Mouse (Mus musculus): ENCODE results near the gene Edar.

Edar gene

DNA sequence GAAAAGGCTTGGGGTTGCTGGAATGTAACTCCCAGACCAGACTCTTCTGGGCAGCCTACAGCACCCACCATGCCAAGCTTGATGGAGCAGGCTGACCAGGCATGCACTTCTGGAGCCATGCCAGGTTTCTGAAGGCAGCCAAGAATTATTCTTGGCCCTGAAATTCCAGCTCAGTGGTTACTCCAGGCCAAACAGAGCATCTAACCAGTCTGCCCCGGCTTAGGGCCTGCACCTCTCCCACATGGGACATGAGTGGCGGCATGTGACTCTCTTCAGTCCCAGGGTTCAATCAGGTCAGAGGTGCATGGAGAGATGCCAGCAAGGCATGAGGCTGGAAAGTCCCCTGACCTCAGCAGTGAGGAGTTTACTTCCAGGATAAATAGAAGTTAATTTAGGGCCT, 70.7 kb downstream of the Edar start:
- DNase-seq (ENCODE audit: low read depth in 1 of 2, low spot score in 2 of 2): no peak

DNA sequence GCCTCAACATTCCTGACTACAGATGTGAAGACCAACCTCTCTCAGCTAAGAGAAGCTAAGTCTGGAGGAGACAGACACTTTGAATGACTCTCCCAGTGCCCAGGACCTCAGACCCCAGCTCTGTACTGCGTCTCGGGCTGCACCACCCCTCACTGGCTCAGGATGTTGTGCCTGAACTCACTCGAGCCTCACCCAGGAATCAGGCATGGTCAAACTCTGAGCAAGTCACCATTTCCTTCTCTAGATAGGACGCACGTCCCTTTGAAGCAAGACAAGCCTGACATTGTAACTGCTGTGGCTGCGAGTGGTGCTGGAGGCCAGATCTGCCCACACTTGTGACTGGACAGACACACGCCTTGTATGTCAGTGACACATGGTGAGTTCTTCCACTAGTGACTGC, 73.5 kb downstream of the Edar start:
- no peak for DNase-seq (ENCODE audit: low read depth in 1 of 2, low spot score in 2 of 2)

DNA sequence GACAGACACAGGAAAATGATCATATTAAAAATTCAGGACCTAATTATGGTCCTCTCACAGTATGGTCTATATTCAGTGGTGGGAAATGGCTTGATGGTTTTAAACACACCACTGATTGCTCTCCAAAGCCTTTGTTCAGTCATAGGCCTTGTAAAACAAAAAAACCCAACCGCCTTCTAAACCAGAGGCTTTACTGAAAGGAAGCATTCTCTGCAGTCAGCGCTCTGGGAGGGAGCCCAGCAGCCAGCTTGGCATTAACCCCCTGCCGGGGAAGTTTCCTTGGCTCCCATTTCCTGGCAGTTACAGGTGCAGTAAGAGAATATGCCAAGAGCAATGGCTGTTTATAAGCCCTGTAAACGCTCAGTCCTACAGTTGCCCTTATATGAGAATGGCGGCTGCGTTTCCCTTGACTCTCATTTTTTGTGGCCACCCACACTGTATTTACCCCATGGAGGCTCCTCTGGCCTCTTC, 74.0 kb downstream of the Edar start:
- no peak for DNase-seq (ENCODE audit: low read depth in 1 of 2, low spot score in 2 of 2)

DNA sequence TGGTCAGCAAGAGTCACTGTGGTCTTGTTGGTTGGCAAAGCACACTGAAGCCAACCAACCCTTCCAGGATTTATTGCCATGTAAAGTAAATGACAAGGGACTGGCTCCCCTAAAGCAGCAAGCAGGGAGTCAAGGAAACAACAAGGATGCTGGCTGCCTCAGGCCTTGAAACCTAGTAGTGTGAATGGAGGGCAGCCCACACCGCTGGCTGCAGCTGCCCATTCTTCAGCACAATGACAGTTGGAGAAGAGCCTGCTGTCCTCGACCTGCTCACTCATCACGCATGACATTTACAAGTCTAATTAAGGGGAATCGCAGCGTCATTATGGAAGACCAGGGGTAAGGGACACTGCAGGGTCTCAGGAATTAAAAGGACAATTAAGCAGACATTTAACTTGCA, 74.5 kb downstream of the Edar start:
- DNase-seq (ENCODE audit: low read depth in 1 of 2, low spot score in 2 of 2): no peak

GRCm38 (mm10) chr10:58600151-58600550, 75.3 kb downstream of the Edar start:
- DNase-seq (ENCODE audit: low read depth in 1 of 2, low spot score in 2 of 2): no peak

DNA sequence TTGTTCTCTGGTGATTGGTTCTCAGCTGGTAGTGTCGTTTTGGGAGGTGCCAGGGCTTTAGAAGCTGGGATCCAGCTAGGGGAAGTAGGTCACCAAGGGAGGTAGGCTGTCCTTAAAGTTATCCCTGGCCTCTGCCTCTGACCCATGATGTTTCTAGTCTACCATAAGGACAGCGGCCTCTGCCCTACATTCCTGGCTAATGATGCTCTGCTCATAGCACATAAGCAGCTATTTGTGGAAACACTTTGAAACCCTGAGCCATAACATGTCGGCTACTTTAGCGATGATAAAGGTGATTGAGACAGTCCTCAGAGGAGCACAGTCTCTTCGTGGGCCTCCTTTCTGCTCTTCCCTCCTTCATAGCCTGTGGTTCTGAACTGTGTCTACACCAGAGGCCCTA, 79.6 kb downstream of the Edar start:
- DNase-seq (ENCODE audit: low read depth in 1 of 2, low spot score in 2 of 2): no peak

- no peak for DNase-seq (ENCODE audit: low read depth in 1 of 2, low spot score in 2 of 2)
Observed at GRCm38 (mm10) chr10:58595197-58595596, 80.3 kb downstream of the Edar start.

DNA sequence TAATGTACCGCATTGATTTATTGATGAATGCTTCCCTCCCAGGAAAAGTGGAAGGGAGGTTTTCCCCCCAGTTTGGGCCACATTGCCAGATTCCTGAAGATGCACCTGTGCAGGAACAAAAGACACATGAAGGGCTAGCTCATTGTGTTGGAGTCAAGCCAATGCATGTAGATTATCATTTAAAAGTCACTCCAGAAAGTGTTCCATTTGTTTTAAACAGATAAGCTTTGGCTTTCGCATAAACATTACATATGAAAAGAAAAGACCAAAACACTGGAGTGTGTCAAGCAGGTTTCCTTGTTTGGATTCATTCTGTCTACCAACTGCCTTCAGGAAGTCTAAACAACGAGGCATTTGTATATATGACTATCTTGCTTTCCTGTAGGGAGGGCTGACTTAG, 81.0 kb downstream of the Edar start:
- DNase-seq (ENCODE audit: low read depth in 1 of 2, low spot score in 2 of 2): no peak

DNA sequence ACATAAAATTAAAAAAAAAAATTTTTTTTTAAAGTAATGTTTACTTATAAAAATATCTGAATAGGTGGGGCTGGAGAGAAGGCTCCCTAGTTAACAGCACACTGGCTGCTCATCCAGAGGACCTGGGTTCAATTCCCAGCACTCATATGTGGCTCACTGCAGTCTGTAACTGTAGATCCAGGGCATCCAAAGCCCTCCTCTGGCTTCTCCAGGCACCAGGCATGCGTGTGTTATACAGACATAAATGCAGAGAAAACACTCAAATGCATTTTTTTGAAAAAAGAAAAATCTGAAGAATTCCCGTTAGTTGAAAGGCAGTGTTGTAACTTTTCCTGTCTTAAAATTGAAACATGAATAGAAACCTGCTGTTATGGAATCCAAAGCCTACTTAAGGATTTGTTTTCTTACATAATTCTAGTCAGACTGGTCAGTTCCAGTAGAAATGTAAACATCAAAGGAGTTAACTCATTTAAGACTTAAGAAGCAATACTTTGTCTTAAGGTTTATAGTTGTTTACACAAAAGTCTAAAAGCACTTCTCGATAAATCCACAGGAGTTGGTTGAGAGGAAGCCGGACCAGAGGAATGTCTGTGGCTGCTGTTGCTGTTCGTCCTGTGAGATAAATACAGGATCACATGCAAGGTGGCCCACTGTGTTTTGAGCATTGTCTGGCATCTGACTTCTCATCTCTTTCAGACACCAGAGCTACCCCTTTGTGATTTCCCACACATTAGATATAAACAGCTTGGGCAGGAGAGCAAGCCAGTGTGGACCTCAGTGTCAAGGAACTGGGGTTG, 89.8 kb downstream of the Edar start:
- DNase-seq (ENCODE audit: low read depth in 1 of 2, low spot score in 2 of 2): no peak

DNA sequence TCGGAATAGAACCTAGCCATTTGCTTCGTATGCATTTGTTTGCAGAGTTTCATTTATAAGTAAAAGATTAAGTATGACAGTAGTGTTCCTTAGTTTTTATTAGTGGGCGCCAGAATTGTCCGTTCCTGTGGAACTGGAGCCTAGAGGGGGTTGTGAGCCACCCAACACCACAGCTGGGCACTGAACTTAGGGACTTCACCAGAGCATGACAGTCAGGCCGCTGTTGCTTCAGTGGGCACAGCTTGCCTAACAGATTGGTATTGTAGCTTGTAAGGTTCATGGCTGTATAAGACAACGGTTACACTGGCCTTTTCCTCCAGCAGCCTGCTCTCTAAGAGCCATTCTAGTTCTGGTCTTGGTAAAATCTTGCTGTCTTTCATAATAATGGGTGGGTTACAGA, 114.9 kb downstream of the Edar start:
- DNase-seq (ENCODE audit: low read depth in 1 of 2, low spot score in 2 of 2): no peak

- no peak for DNase-seq (ENCODE audit: low read depth in 1 of 2, low spot score in 2 of 2)
Observed at GRCm38 (mm10) chr10:58559901-58560300, 115.6 kb downstream of the Edar start.

DNA sequence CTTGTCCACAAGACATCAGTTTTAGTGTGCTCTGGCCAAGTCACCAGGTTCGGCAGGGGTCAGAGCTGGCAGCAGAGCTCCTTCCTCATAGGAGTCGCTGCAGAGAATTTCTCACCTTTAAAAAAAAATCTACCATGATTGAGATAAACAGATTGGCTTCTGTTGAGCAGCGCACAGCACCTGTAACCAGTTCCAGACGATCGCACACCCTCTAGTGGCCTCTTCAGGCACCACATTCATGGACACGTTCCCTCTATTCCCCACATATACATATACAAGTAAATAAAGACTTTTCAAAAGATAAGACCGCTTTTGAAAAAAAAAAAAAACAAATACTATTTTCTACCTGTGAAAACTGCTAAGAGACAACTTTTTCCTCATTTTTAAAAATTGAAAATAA, 116.4 kb downstream of the Edar start:
- DNase-seq (ENCODE audit: low read depth in 1 of 2, low spot score in 2 of 2): no peak

- DNase-seq (ENCODE audit: low read depth in 1 of 2, low spot score in 2 of 2): no peak
Observed at GRCm38 (mm10) chr10:58554693-58555387, 120.6 kb downstream of the Edar start.
